Mouse (Mus musculus): ENCODE data around the gene Fam160a2.

Gene Fam160a2

DNA sequence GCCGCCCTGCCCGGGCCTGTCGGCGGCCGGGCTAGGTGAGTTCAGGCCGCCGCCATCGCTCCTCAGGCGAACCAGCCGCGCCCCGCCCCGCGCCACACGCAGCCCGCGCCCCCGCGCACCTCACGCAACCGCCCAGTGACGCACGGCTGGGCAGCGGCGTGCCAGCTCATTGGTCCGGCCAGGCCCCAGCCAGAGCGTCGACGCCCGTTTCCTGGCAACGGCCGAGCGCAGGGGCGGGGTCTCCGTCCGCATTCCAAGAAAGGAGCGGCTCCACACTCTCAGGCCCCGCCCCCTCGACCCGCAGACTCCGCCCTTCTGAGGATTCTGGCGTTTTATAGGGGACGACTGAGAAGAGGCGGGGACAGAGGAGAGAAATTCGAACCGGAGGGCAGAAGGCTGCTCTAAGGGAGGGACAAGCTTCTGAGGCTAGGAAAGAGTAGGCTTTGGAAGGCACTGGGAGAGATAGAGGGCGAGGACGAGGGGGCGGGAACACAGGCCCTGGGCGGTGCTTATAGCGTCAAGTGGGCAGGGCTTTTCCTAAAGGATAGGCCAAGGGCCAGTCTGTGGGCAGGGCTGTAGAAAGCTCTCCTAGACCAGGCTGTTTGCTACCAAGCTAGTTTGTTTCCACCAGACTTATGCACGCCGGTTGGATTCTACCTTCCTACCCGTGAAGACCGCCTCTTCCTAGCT is at the start of gene Fam160a2:
Gene Fam160a2, minus strand, starts transcription at position 120 of the 690 bp plus-strand sequence.
- peak; percentile 100 for DNase-seq (ENCODE audit: low spot score)

DNA sequence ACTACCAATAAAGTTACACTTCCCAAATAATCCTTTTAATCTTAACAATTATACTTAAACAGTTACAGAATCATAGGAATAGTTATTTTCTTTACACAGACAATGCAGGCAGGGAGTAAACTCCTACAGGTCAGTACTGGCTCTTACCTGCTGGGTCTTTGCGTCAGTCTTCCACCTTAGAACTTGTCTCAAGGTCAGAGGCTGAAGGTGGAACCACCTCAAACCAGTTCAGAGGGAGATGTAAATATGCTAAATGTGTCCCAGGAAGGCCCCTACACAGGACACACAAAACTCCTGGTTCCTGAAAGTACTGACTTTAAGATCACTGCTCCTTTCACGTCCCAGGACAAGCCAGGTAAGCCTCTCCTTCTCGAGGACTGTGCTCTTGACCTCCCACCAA is 45.2 kb upstream of the Fam160a2 start:
- DNase-seq (ENCODE audit: low spot score) = no peak

DNA sequence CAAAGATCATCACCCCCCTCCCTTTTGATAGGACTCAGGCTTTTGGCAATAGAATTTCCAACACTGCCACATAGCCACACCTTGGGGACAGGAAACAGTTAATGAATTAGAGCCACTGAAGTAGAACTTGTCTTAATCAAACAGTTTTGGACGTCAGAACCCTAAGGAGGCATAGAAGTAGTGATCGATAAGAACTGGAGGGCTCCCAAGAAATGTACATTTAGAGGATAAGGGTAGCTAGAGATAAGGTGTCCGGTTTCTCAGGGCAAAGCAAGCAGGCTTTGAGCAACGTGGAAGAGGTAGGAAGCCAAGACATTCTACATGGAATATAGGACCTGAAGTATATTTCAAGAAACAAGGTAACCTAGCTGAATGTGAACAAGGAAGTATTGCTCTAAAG is 41.6 kb upstream of the Fam160a2 start:
- DNase-seq (ENCODE audit: low spot score) = no peak

DNA sequence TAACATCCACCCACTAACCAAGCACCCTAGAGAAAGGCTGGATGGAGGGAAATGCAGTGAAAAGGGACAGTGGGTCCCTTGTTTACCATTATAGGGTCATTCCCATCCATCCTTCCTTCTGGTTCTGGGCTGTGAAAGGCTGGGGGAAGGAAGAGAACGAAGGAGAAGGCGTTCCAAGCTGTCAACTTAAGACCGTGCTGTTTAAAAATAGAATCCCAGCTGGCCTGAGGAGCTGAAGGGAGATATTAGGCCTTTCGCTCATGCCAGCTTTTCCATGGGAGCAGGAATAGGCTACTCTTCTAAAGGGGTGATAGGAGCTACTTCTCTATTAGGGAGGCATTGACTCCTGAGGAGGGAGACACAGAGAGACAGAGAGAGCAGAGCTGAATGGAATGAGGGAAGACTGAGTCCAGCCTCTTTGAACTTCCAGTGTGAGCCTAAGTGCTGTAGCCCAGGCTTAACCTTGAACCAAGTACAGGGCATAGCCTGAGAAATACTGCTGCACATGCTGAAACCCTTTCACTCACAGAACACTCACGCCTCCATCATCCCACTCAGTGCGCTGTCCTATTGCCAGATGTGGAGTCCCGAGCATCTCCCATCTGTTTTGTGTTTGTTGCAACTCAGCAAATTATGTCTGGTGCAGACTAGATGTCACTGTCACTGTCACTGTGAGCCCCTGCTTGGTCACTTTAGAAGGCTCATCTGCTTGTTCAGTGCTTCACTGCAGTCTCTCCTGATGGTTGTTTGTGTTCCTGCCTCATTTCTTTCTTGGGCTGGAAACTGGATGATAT is 38.3 kb upstream of the Fam160a2 start:
- DNase-seq (ENCODE audit: low spot score) = no peak

DNA sequence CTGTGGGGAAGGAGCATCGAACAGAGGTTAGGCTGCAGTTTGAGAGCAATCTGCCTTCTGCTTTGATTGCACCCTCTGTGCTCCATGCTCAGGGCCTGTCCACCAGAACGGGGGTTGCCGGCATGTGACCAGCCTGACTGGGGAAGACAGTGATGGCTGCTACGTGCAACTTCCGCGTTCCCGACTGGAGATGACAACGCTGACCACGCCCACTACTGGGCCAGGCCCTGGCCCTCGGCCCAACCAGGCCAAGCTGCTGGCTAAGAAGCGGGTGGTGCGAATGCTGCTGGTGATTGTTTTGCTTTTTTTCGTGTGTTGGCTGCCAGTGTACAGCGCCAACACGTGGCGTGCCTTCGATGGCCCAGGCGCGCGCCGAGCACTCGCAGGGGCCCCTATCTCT is 34.9 kb upstream of the Fam160a2 start:
- DNase-seq (ENCODE audit: low spot score) = no peak

DNA sequence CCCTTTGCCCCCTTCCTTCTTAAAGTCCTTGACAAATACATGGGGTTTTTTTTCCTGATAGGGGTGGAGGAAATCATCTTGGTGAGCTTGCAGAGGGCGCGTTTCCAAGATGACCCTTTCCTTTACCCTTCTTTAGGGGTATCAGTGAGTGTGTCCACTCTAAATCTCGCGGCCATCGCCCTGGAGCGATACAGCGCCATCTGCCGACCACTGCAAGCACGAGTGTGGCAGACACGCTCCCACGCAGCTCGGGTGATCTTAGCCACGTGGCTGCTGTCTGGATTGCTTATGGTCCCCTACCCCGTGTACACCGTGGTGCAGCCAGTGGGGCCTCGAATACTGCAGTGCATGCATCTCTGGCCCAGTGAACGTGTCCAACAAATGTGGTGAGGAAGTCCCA is 34.0 kb upstream of the Fam160a2 start:
- no peak for DNase-seq (ENCODE audit: low spot score)

DNA sequence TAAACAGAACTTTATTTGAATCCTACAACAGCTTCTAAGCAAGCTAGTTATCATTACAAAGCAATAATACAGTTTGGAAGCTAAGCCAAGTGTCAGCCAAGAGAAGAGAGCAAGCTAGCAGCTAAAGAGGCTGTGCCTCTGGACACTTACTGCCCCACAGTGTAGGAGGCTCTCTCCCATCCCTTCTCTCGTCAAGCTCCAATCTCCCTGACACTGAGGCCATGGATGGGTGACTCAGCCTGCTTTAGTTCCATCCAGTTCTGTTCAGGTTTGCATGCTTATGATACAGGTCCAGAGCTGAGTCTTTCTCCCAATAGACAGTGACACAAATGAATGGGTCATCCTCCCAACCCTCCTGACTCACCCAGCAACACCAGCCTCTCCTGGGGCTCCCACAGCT is 32.2 kb upstream of the Fam160a2 start:
- no peak for DNase-seq (ENCODE audit: low spot score)

DNA sequence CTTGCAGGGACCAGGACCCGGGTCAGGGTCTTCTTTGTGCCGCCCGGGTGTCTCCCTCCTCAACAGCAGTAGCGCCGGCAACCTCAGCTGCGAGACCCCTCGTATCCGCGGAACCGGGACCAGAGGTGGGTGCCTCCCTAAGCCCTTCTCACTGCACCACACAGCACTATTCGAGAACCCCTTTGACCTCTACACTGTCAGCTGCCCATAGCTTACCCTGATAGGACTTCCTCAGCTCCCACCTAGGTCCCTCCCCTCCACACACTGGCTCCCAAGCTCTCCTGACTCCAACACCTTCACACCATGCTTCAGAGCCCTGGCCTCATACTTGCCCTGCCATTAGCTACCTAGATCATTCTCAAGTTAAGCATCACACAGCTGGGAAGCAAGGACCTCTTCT is 26.2 kb upstream of the Fam160a2 start:
- DNase-seq (ENCODE audit: low spot score) = no peak

DNA sequence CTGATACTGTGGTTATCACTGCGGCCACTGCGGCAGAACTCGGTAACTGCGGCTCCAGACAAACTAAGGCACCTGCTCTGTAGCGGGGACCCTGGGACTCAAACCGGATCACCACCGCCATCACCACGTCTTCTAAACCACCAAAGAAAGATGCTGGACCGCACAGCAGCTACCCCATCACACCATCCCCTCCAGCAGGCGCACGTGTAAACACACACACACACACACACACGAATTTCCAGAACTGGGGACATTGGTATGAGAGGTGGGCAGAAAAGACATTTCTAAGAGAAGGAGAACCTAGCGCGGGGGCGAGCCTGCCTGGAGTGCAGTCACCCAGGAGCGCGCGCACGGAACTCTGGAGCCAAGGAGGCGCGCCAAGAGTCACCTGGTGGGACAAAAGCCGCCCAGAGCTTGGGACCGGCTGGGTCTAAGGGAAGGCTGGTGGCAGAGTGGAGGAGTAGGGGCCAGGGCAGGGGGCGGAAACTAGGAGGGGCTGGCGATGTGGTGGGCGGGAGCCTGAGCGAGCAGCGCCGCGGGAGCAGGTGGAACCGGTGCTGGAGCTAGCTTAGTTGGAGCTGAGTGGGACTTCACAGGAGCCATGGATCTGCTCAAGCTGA is 25.7 kb upstream of the Fam160a2 start, which contains the start of gene Cckbr:
Gene Cckbr, plus strand, starts transcription at position 308 of the 620 bp plus-strand sequence.
- DNase-seq (ENCODE audit: low spot score) = no peak

DNA sequence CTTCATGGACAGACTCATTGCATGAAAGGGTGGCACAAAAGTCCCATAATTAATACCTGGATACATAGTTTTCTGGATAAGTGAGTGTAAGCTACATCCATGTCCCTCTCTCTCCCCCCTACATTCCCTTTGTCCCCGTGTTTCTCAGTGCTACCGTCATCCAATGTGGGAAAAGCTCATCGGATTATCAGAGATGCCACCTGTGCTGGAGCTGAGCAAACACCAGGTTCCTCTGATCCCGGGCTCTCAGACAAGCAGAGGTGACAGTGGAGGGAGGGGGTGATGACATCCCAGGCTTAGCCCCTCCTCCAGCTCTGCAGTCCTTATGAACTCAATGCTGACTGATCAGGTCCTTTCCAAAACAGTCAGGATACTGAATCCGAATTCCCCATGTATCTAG is 24.5 kb upstream of the Fam160a2 start:
- DNase-seq (ENCODE audit: low spot score) = no peak

DNA sequence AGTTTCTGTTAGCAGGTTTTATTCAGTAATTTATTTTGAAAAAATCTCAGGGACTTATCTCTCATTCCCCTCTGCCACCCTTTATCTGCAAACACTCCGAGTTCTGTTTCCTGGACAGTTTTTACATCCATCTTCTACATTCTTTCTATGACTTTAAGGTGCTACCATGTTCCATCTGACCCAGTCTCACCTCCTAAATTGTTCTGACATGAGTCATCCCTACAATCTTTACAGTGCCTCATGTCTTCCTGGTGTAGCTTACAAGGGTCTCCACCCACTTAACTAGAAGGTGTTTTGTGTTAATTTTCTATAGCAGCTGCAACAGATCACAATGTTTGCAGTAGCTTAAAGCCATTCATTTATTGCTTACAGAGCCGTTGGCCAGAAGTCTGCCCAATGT is 21.0 kb upstream of the Fam160a2 start:
- DNase-seq (ENCODE audit: low spot score) = no peak

DNA sequence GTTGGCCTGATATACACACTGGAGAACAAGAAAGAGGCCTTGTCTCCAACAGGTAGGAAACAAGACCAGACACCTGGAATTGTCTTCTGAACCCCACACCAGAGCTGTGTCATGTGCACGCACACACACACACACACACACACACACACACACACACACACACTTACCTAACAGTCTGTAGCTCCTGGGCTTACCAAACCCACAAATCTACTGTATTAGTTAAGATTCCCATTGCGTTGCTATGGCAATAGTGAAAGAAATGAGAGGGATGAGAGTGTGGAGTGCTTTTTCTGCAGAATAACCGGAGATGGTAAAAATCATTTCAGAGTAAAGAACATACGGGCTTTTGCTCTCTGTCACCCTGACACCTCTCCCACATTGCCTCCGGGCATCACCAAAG is 18.3 kb upstream of the Fam160a2 start:
- DNase-seq (ENCODE audit: low spot score) = no peak

DNA sequence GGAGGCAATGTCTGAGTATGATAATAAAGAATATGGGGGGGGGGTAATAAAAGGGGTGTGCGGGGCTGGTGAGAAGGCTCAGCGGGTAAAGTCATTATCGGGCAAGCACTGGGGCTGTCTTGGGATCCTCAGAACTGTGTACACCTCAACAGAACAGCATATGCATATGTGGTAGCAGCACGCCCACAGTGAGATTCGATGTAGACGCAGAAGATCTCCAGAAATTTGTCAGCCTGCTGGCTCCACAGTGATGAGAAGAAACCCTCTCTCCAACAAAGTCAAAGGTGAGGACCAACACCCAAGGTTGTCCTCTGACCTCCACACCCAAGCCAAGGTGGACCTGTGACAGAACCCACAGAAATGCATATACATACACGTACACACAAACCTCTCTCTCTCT is 16.7 kb upstream of the Fam160a2 start:
- no peak for DNase-seq (ENCODE audit: low spot score)

DNA sequence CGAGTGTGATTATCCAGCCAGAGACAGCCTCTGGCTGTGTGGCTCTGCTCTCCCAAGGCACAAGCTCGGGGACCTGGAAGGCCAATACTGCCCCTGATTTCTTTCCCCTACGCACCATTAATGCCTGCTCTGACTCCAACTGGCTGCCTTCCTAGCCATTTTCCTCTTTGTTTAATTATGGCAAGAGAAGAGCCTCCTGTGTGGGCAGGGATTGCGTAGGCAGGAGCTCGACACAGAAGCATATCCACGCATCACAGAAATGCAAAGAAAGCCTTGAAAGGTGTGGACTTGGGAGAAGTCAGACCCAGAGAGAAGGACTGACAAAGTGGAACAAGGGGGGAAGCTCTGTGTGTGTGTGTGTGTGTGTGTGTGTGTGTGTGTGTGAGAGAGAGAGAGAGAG is 14.5 kb upstream of the Fam160a2 start:
- DNase-seq (ENCODE audit: low spot score) = no peak

DNA sequence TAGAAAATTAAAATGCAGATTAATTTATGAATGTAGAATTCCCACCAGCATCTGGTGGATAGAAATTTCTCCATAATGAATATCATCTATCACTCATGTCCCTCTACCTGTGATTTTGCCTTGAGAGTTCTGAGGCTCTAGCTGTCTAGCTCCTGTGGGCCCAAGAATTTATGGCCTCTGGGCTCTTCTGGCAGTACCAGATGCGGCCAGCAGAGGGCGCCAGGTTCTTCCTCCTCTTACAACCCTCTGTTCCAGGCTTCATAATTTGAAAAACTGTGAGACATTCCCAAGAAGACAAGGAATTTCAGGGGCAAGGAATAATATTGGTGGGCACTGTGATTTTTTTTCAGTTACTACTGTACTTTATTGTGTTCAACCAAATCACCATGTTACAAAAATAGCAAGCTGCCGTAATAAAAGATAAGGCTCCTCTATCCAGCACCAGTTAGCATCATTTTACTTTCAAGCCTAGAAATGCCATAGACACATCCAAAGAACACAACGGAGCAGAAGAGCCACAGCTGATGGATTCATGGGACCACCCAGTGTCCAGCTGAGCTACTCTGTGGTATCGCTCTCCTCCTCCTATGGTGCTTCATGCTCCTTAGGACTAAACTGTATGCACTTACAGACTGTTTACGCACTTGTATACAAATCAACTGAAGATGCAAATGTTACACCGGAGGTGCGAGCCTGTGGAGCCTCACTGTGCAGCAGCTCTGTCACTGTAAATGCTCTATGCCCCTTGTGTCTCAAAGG is 12.2 kb upstream of the Fam160a2 start:
- peak; percentile 68 for DNase-seq (ENCODE audit: low spot score)

DNA sequence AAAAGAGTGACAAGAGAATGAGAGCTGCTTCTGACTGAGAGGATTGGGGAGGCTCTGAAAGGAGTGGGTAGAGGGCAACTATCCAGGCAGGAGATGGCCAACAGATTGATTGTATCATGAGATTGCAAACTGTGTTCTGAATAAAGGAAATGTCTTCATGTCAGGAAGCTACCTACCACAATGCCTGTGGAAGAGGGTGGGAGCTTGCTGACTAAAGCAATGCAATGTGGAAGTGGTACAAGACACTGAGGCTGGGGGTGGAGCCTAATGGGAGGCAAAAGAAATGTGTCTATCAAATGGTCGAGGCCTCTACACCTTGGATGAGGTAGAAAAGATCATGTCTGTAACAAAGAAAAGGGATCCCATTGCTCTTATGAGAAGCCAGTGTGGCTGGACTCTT is 6.5 kb upstream of the Fam160a2 start:
- DNase-seq (ENCODE audit: low spot score) = no peak

DNA sequence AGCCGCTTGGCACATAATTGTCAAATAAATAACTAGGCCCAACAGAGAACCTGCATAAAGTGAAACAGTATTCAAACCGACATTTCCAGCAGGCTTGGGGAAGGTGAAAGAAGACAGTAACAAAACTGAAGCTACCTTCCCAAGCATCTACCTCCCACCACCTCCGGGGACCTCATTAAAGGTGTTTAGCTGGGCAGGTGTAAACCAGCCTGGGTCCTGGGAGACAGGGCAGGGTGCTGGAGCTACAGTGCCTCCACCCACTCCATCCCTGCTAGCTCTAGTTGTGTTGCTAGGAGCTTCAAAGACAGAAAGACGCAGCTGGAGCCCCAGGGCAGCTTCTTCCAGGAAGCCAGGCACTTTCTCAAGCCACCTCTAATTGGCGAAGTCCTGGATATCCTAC is 4.4 kb upstream of the Fam160a2 start, which contains the start of gene Cnga4:
Gene Cnga4, plus strand, starts transcription at position 301 of the 400 bp plus-strand sequence.
- no peak for DNase-seq (ENCODE audit: low spot score)

DNA sequence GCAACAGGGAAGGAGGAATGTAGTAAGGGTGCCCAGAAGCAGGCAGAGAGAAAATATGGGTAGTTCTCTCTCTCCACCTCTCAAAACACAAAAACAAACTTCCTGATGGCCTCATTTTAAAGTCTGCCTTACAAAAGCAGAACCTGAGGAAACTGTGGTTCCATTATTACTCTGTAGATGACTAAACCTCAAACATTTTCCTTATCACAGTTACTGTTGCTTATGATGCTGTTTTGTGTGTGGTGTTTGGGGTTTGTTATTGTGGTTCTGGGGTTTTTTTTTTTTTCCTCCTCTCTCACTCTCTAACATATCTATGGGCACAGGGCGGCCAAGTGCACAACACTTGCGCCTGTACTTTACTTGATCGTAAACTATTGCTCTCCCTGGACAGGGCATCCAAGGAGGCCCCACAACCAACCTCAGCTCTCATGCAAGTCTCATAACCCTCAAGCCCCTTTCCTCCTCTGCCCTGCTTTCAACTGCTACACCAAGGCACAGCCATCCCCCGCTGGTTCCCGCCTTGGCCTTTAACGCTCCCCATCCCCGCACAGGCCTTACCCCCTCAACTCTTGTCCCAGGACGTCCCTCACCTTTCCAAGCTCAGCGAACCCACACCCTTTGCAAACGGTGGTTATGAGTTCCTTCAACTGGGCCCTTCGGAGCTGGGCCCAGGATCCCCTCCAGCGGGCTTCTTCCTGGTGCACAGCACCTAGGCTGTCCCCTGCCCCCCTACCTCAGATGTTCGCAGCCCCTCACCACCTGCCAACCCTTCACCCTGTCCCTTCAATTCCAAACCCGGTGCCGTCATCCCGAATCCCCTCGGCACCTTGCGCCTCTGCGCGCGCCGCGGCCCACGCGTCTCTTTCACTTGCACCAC is 558 bp downstream of the Fam160a2 start:
- DNase-seq (ENCODE audit: low spot score) = no peak

DNA sequence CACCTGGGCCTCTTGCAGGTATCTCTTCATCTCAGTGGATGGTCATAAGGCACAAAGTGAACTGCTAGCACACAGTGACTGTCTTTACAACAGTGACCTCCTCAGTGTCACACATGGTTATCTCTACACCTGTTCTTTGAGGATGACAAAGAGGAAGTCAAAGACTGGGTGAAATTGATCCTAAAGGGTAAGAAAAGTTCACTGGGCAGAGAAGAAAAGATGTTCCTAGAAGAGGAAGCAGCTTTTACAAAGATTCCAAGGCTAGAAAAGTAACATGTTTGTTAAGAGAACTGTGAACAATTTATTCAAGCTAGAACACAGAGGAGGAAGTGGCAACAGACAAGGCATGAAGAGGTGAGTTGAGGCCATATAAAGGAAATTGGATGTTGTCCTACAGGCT is 3.7 kb downstream of the Fam160a2 start:
- DNase-seq (ENCODE audit: low spot score) = no peak

DNA sequence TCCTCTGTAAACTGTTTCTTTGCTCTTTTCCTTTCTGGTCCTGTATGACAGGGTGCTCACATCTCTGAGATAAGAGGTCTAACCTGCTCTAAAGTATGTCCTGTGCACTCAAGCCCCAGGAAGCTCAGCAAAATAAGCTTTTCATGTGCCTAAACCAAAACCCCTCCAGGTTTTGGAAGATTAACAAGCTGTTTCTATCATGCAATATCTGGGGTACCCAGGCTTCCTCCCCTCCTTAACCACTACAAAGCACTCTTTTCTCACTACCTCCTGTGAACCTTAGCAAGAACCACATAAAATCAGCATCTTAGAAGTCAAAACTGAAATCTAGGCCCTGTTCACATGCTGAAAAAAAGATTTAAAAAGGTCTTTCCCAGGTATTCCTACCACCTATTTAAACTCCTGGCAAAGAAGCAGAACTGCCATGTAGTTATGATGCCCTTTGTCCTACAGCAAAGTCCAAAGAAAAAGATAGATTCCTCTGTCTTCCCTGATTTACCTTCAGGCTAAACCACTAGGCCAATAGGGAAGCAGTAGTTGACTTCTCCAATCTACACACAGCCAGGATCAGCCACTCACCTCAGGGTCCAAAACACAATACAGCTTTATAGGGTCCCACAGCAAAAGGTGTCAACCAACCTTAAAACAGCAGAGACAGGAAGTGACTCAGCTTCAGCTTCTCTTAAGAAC is 4.6 kb downstream of the Fam160a2 start:
- DNase-seq (ENCODE audit: low spot score) = no peak

DNA sequence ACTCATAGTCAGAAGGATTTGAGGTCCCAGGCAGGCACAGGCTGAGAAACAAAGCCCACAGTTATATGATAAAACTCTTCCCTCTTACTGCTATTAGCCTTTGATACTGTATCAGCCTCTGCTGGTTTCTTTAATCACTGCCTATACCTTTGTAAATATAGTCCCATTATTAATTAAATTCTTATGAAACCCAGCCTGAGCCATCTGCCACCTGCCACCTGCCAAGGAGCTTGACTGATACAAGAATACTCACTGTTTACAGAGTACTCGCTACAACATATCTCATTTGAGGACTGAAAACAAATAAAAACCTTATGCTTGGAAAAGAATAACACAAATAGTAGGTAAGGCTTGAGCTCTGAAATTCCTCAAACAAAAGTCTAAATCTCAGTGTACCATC is 5.2 kb downstream of the Fam160a2 start:
- no peak for DNase-seq (ENCODE audit: low spot score)

Measured in lung, postnatal 25 days (tissue).